Mouse (Mus musculus) heart, postnatal 0 days (tissue): ENCODE results near the gene Tmem235. TPM values are rescaled to one million over a fixed set of nuclear protein-coding genes. Genes with fewer than 3 reads are reported as not detected.

Source experiments
- ATAC-seq: fragments of 200-750 bp; cut with Nextera tagmentation; 2 replicates; pipeline ENCODE4 v1.8.0; 2017; ENCODE audit warnings: low read depth, moderate number of reproducible peaks, moderate library complexity; ENCODE audit not compliant: insufficient read depth
- DNase-seq: peaks from one replicate; pipeline ENCODE4 v3.0.0-alpha.2; 2016; ENCODE audit warnings: low spot score
- H3K27ac ChIP-seq: fragments of 300-500 bp; sonication (generic); 2 replicates; pipeline ENCODE4 v1.5.1; 2014; ENCODE audit warnings: low read depth, mild to moderate bottlenecking
- H3K27me3 ChIP-seq: fragments of 300-500 bp; sonication (generic); 2 replicates; pipeline ENCODE4 v1.6.1; 2014; ENCODE audit warnings: low read length, mixed read lengths; ENCODE audit not compliant: control insufficient read depth, insufficient read depth
- H3K36me3 ChIP-seq: fragments of 300-500 bp; sonication (generic); replicated peaks from 2 replicates; pipeline ENCODE4 v1.6.1; 2014; ENCODE audit warnings: low read length, mixed read lengths; ENCODE audit not compliant: control insufficient read depth, insufficient read depth
- H3K4me1 ChIP-seq: fragments of 300-500 bp; sonication (generic); 2 replicates; pipeline ENCODE4 v1.6.1; 2014; ENCODE audit warnings: antibody characterized with exemption; ENCODE audit not compliant: control insufficient read depth, insufficient read depth
- H3K4me2 ChIP-seq: fragments of 300-500 bp; sonication (generic); 2 replicates; pipeline ENCODE4 v1.6.1; 2014; ENCODE audit warnings: low read depth, mild to moderate bottlenecking, low read length, moderate library complexity
- H3K4me3 ChIP-seq: fragments of 300-500 bp; sonication (generic); 2 replicates; pipeline ENCODE4 v1.5.1; 2014; ENCODE audit warnings: low read depth, low read length
- H3K9ac ChIP-seq: fragments of 300-500 bp; sonication (generic); replicated peaks from 2 replicates; pipeline ENCODE4 v1.6.1; 2014; ENCODE audit warnings: low read depth, low read length, mixed read lengths
- H3K9me3 ChIP-seq: fragments of 300-500 bp; sonication (generic); replicated peaks from 2 replicates; pipeline ENCODE4 v1.6.1; 2016; ENCODE audit warnings: low read length; ENCODE audit not compliant: control insufficient read depth
- CTCF ChIP-seq: IDR thresholded peaks from 2 replicates; pipeline ENCODE4 v1.5.1; 2016; ENCODE audit warnings: antibody characterized with exemption, control low read depth, low read depth
- EP300 ChIP-seq: IDR thresholded peaks from 2 replicates; pipeline ENCODE4 v1.6.1; 2016; ENCODE audit warnings: antibody characterized with exemption, low read depth
- WGBS: fragments of 180-500 bp; shearing (Covaris S2); extraction: QIAGEN DNeasy Blood & Tissue Kit; methylation state at CpG from one replicate; pipeline ENCODE4 v1.1.7; 2014; 5-methylcytosine and 5-hydroxymethylcytosine counted together
- polyA plus RNA-seq: library from polyadenylated mRNA; unstranded; fragments of >200 nt; fragmentation: Nextera tagmentation; extraction: Ambion mirVana; gene quantifications from 2 replicates; pipeline ENCODE4 v1.2.1, GENCODE M21; 2015
- total RNA-seq: library from RNA; depleted of rRNA; stranded (reverse); fragments of >200 nt; gene quantifications from 2 replicates; pipeline ENCODE4 v1.2.3, GENCODE M21; 2014; ENCODE audit warnings: low replicate concordance

Gene Tmem235
- total and polyA plus RNA-seq, 2 experiments from 2014 or later = not detected

GRCm38 (mm10) chr11:117881787-117882186 is 21.2 kb downstream of the Tmem235 start:
- no peak overlapping the region for H3K4me3 ChIP-seq
- H3K9me3 ChIP-seq = no peaks in the 10 kb centered on the region
- TF ChIP-seq CTCF (no peak), EP300 (no peak)
- 23% methylated on average over 7 of the region's 8 CpGs for WGBS
- H3K27ac ChIP-seq = peak overlapping the region; percentile 10; the same call in 1 of the 2 replicates
- no peaks in the 10 kb centered on the region for H3K27me3 ChIP-seq
- DNase-seq (no peak), ATAC-seq (no peak)
- H3K9ac ChIP-seq = no peak overlapping the region
- no peak overlapping the region for H3K4me2 ChIP-seq
- H3K36me3 ChIP-seq = no peaks in the 10 kb centered on the region
- H3K4me1 ChIP-seq = peaks cover 15% of the 10 kb centered on the region

- Histone ChIP-seq H3K27me3 (no peaks in the 10 kb centered on the region), H3K36me3 (no peaks in the 10 kb centered on the region), H3K4me2 (no peak overlapping the region), H3K27ac (peak overlapping the region; percentile 10; the same call in 1 of the 2 replicates), H3K4me3 (no peak overlapping the region), H3K9me3 (no peaks in the 10 kb centered on the region), H3K4me1 (peaks cover 15% of the 10 kb centered on the region), H3K9ac (no peak overlapping the region)
- ATAC-seq (no peak), DNase-seq (no peak)
- TF ChIP-seq CTCF (no peak), EP300 (no peak)
- WGBS = 82% methylated on average over 1 of the region's 1 CpGs
Observed at GRCm38 (mm10) chr11:117882208-117882607, 21.7 kb downstream of the Tmem235 start.

GRCm38 (mm10) chr11:117886000-117886399 is 25.4 kb downstream of the Tmem235 start:
- no peaks in the 10 kb centered on the region for H3K9me3 ChIP-seq
- H3K36me3 ChIP-seq = no peaks in the 10 kb centered on the region
- no peak overlapping the region for H3K4me2 ChIP-seq
- no peak for DNase-seq
- no peak for ATAC-seq
- peaks cover 9% of the 10 kb centered on the region; the same call in 1 of the 2 replicates for H3K27me3 ChIP-seq
- no peak overlapping the region for H3K9ac ChIP-seq
- H3K27ac ChIP-seq = no peak overlapping the region
- peaks cover 18% of the 10 kb centered on the region for H3K4me1 ChIP-seq
- no peak for TF ChIP-seq CTCF
- TF ChIP-seq EP300 = no peak
- 43% methylated on average over 5 of the region's 5 CpGs for WGBS
- no peak overlapping the region for H3K4me3 ChIP-seq

GRCm38 (mm10) chr11:117888168-117888852 is 27.8 kb downstream of the Tmem235 start:
- peaks cover 9% of the 10 kb centered on the region; the same call in 1 of the 2 replicates for H3K27me3 ChIP-seq
- no peaks in the 10 kb centered on the region for H3K9me3 ChIP-seq
- no peak overlapping the region for H3K4me2 ChIP-seq
- H3K4me1 ChIP-seq = peaks cover 11% of the 10 kb centered on the region
- ATAC-seq = no peak
- H3K36me3 ChIP-seq = no peaks in the 10 kb centered on the region
- no peak overlapping the region for H3K4me3 ChIP-seq
- DNase-seq = no peak
- no peak overlapping the region for H3K9ac ChIP-seq
- WGBS = 51% methylated on average over 20 of the region's 20 CpGs
- TF ChIP-seq CTCF (no peak), EP300 (no peak)
- H3K27ac ChIP-seq = no peak overlapping the region

GRCm38 (mm10) chr11:117888853-117889822 is 28.6 kb downstream of the Tmem235 start:
- WGBS = 16% methylated on average over 33 of the region's 33 CpGs
- H3K9ac ChIP-seq = peak overlapping the region; percentile 35; the same call in 1 of the 2 replicates

More at GRCm38 (mm10) chr11:117888853-117889822, 28.6 kb downstream of the Tmem235 start:
- ATAC-seq = no peak; the same call in 1 of the 2 replicates
- Histone ChIP-seq H3K4me2 (peak overlapping the region; percentile 19), H3K9me3 (no peaks in the 10 kb centered on the region), H3K27me3 (peaks cover 9% of the 10 kb centered on the region; the same call in 1 of the 2 replicates), H3K4me3 (peak overlapping the region; percentile 14; the same call in 1 of the 2 replicates), H3K36me3 (no peaks in the 10 kb centered on the region), H3K27ac (no peak overlapping the region), H3K4me1 (peaks cover 11% of the 10 kb centered on the region)
- TF ChIP-seq CTCF (no peak), EP300 (no peak)
- DNase-seq = no peak
